Comparison of ENCODE assay signal across 9 mouse cellular contexts in genomic region chr10:41935476-41935829, GRCm38 (mm10).
DNase-seq lines count a peak whose midpoint lies in the region; ATAC-seq and TF ChIP-seq lines count a peak whose summit lies in the region.
"Had no signal": no experiment of that assay in that cellular context is flagged by ENCODE, and none has a peak within 500 bp of the region (broad histone marks: within the 10 kb centered on the region; RNA-seq: fewer than 3 reads in every experiment).

No protein-coding gene starts in this region.

- DNase-seq in heart, embryonic 10.5 days (ENCODE audit: low spot score) = no peak
- DNase-seq in heart, adult 11 months = no peak
- no peak for DNase-seq in lung, postnatal 10 days
- peak; percentile 66 to 83 for DNase-seq in layer of hippocampus, adult 2 months (ENCODE audit: low spot score in 2 of 2)
- no peak for DNase-seq in urinary bladder, postnatal 10 days (ENCODE audit: low spot score)

- H3K9ac ChIP-seq in lung, embryonic 16.5 days (ENCODE audit: low read length) = no peak overlapping the region
- no peak overlapping the region for H3K9ac ChIP-seq in liver, embryonic 12.5 days

- H3K4me2 ChIP-seq in lung, embryonic 16.5 days (ENCODE audit: low read depth, low read length) = peak overlapping the region; percentile 48
- no peak overlapping the region for H3K4me2 ChIP-seq in liver, embryonic 12.5 days

- TF ChIP-seq POLR2A in olfactory bulb, adult 2 months (IDR thresholded peaks at IDR 0.05; ENCODE audit: insufficient read depth, low read depth, low read length) = no peak

- H3K36me3 ChIP-seq in heart, embryonic 10.5 days = 0 out of 2 replicates have a peak, but pooled peaks cover 3% of the 10 kb centered on the region
- no peaks in the 10 kb centered on the region for H3K36me3 ChIP-seq in lung, embryonic 16.5 days (ENCODE audit: control insufficient read depth, insufficient read depth, low read length)
- no peaks in the 10 kb centered on the region for H3K36me3 ChIP-seq in liver, embryonic 12.5 days

- peak; percentile 24; the same call in 1 of the 2 replicates for ATAC-seq in lung, embryonic 16.5 days (ENCODE audit: low read depth)
- ATAC-seq in liver, embryonic 12.5 days = no peak

- peaks cover 46% of the 10 kb centered on the region for H3K4me1 ChIP-seq in heart, embryonic 10.5 days
- H3K4me1 ChIP-seq in lung, embryonic 16.5 days (replicated peaks; ENCODE audit: control insufficient read depth, insufficient read depth, low read length) = peaks cover 33% of the 10 kb centered on the region
- H3K4me1 ChIP-seq in olfactory bulb, adult 2 months (ENCODE audit: control insufficient read depth, insufficient read depth, low read length) = peaks cover 17% of the 10 kb centered on the region
- H3K4me1 ChIP-seq in liver, embryonic 12.5 days = peaks cover 35% of the 10 kb centered on the region

- no peaks in the 10 kb centered on the region for H3K27me3 ChIP-seq in heart, embryonic 10.5 days (ENCODE audit: insufficient read depth, poor library complexity, severe bottlenecking)
- no peaks in the 10 kb centered on the region for H3K27me3 ChIP-seq in lung, embryonic 16.5 days (ENCODE audit: control insufficient read depth, insufficient read depth, low read depth, low read length)
- peaks cover 17% of the 10 kb centered on the region for H3K27me3 ChIP-seq in liver, embryonic 12.5 days (replicated peaks)

- H3K27ac ChIP-seq in heart, embryonic 10.5 days = peak overlapping the region; percentile 91
- H3K27ac ChIP-seq in lung, embryonic 16.5 days (ENCODE audit: low read length) = peak overlapping the region; percentile 87
- peak overlapping the region; percentile 88 for H3K27ac ChIP-seq in layer of hippocampus, adult 2 months
- peak overlapping the region; percentile 65; the same call in 1 of the 2 replicates for H3K27ac ChIP-seq in olfactory bulb, adult 2 months (ENCODE audit: insufficient read depth, low read depth, low read length)
- H3K27ac ChIP-seq in liver, embryonic 12.5 days = no peak overlapping the region

- H3K4me3 ChIP-seq in heart, embryonic 10.5 days = peak overlapping the region; percentile 50; the same call in 1 of the 2 replicates
- H3K4me3 ChIP-seq in lung, embryonic 16.5 days (ENCODE audit: low read length) = no peak overlapping the region
- H3K4me3 ChIP-seq in layer of hippocampus, adult 2 months = no peak overlapping the region; the same call in 1 of the 2 replicates
- H3K4me3 ChIP-seq in olfactory bulb, adult 2 months (ENCODE audit: insufficient read depth, low read depth, low read length) = no peak overlapping the region
- no peak overlapping the region for H3K4me3 ChIP-seq in liver, embryonic 12.5 days
- H3K4me3 ChIP-seq: megakaryocyte, embryonic 14.5 days had no signal

- TF ChIP-seq CTCF in layer of hippocampus, adult 2 months (conservative IDR thresholded peaks at IDR 0.05) = no peak
- TF ChIP-seq CTCF in olfactory bulb, adult 2 months (IDR thresholded peaks at IDR 0.05; ENCODE audit: insufficient read depth, low read depth, low read length) = no peak

- no peaks in the 10 kb centered on the region for H3K9me3 ChIP-seq in heart, embryonic 10.5 days
- 0 out of 2 replicates have a peak, but pooled peaks cover 3% of the 10 kb centered on the region for H3K9me3 ChIP-seq in lung, embryonic 16.5 days (ENCODE audit: control insufficient read depth, low read length)
- peaks cover 5% of the 10 kb centered on the region; the same call in 1 of the 2 replicates for H3K9me3 ChIP-seq in liver, embryonic 12.5 days (replicated peaks)

Comparison
In these comparisons a context has a peak if more than half of its experiments do, and no peak if none do; other contexts are left out.
1. DNase-seq: peak in layer of hippocampus, adult 2 months (2 of 2); none in heart, embryonic 10.5 days (single experiment), heart, adult 11 months (single experiment), lung, postnatal 10 days (single experiment) and urinary bladder, postnatal 10 days (single experiment).